Mouse (Mus musculus) lung, postnatal 10 days (tissue): Measurements from ENCODE around the gene Elp5.

ENCODE experiments used
- DNase-seq: peaks from one replicate; pipeline ENCODE4 v3.0.0; 2021

Gene Elp5

GRCm38 (mm10) chr11:69990850-69991691 lies 8.8 kb upstream of the Elp5 start, which contains the start of gene Gabarap:
TSS of gene Gabarap (plus strand) at chr11:69991143.
- peak; percentile 99 for DNase-seq

GRCm38 (mm10) chr11:69989949-69990348 lies 7.6 kb upstream of the Elp5 start:
- DNase-seq = no peak

GRCm38 (mm10) chr11:69984431-69984830 lies 2.1 kb upstream of the Elp5 start:
- no peak for DNase-seq

GRCm38 (mm10) chr11:69983377-69983776 lies 1.1 kb upstream of the Elp5 start:
- no peak for DNase-seq

GRCm38 (mm10) chr11:69982877-69983276 lies 560 bp upstream of the Elp5 start:
- peak; percentile 23 for DNase-seq

- peak; percentile 29 for DNase-seq
These were observed 1.1 kb downstream of the Elp5 start, which contains the start of gene Ctdnep1 for GRCm38 (mm10) chr11:69981141-69981762. TSS of gene Ctdnep1 (plus strand) at chr11:69981156.

GRCm38 (mm10) chr11:69980196-69981140 lies 1.8 kb downstream of the Elp5 start:
- DNase-seq = peak; percentile 98

- no peak for DNase-seq
These were observed 2.5 kb downstream of the Elp5 start for GRCm38 (mm10) chr11:69979827-69980195.

- no peak for DNase-seq
These were observed 6.0 kb downstream of the Elp5 start for GRCm38 (mm10) chr11:69976271-69976670.

GRCm38 (mm10) chr11:69974907-69975306 lies 7.4 kb downstream of the Elp5 start:
- DNase-seq = no peak

- DNase-seq = no peak
These were observed 11.5 kb downstream of the Elp5 start for GRCm38 (mm10) chr11:69970775-69971174.

GRCm38 (mm10) chr11:69970222-69970621 lies 12.1 kb downstream of the Elp5 start:
- DNase-seq = no peak

- no peak for DNase-seq
These were observed 13.5 kb downstream of the Elp5 start for GRCm38 (mm10) chr11:69968793-69969192.

- DNase-seq = no peak
These were observed 15.3 kb downstream of the Elp5 start for GRCm38 (mm10) chr11:69966860-69967517.

GRCm38 (mm10) chr11:69966006-69966859 lies 16.1 kb downstream of the Elp5 start:
- peak; percentile 68 for DNase-seq

- DNase-seq = peak; percentile 84
These were observed 16.9 kb downstream of the Elp5 start for GRCm38 (mm10) chr11:69965271-69966005.

GRCm38 (mm10) chr11:69964650-69965270 lies 17.6 kb downstream of the Elp5 start, which contains the start of gene Cldn7:
TSS of gene Cldn7 (plus strand) at chr11:69964779.
- DNase-seq = no peak

GRCm38 (mm10) chr11:69961841-69962240 lies 20.5 kb downstream of the Elp5 start:
- DNase-seq = no peak

- DNase-seq = no peak
These were observed 21.7 kb downstream of the Elp5 start for GRCm38 (mm10) chr11:69960616-69961015.

- no peak for DNase-seq
These were observed 26.1 kb downstream of the Elp5 start for GRCm38 (mm10) chr11:69956218-69956617.
